Mouse (Mus musculus): ENCODE results near the gene Cuta.
A peak's percentile ranks its signal among the peaks of the same experiment; 100 is the strongest.

Cuta gene

GRCm38 (mm10) chr17:26956309-26956708, 16.9 kb upstream of the Cuta start:
- no peak for DNase-seq (ENCODE audit: low spot score)

DNA sequence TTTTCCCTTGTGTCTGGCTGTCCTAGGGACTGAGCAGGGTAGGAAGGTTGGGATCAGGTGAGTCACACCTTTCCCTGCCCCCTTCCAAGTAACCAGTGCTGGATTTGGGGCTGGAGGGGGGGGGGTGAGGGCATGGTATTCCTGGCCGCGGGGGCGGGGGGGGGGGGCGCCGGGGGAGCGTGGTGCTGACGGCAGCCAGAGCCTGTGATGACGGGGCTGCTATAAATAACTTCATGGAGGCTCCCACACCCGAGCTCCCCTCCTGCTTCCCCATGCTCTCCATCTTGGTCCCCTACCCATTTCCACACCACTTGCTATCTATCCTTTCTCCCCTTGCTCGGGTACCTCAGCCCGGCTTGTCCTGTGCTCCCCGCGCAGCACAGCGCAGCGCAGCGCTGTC, 14.4 kb upstream of the Cuta start:
- DNase-seq (ENCODE audit: low spot score) = no peak

GRCm38 (mm10) chr17:26953201-26953600, 13.8 kb upstream of the Cuta start:
- no peak for DNase-seq (ENCODE audit: low spot score)

- DNase-seq (ENCODE audit: low spot score) = no peak
Observed at GRCm38 (mm10) chr17:26951952-26952877, 12.8 kb upstream of the Cuta start.

DNA sequence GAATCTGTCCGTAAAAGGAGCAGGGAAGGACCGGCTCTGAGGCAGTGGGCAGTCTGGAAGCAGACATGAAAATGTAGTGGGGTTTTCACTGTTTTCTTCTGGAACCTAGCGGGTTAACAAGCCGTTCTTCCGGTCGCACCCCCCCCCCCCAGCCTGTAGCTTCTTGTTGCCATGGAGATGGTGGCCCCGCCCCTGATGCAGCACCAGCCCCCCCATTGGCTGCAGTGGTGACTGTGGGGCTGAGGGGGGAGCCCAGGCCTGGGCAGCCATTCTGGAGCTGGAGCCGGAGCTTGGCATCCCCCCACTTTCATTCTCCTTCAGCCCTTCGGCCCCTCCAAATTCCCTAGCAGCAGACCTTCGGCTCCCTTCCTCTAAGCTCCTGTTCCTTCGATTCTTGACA, 12.0 kb upstream of the Cuta start:
- DNase-seq (ENCODE audit: low spot score) = no peak

DNA sequence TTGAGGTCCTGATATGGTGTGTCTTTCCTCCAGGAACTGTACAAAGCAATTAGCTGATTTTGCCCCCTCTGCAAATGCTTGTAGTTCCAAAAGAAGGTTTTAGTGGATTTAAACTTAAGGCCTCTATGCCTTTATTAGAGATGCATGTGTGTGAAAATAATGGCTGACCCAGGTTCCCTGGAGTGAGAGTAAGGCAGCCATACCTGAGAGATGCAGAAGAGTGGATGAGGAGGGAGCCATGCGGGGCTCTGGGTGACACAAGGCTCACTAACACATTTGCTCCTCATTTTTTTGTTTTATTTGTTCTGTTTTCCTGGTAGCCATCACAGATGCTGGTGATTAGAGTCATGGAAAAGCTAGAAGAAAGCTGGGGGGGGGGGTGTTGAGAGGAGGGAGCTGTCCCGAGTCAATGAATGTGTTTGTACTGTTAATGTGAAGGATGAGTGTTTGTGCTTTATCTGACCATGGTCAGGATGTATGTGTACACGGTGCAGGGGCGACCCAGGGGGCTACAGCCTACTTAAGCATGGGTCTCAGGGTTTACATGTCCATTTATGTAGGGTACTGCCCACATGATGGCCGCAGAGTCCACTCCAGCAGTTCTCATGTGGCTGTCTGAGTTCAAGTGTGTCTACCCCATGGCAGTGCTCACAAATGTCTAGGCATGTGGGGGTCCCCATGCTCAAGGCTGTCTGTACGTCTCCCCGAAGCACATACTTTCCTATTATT, 11.4 kb upstream of the Cuta start:
- no peak for DNase-seq (ENCODE audit: low spot score)

DNA sequence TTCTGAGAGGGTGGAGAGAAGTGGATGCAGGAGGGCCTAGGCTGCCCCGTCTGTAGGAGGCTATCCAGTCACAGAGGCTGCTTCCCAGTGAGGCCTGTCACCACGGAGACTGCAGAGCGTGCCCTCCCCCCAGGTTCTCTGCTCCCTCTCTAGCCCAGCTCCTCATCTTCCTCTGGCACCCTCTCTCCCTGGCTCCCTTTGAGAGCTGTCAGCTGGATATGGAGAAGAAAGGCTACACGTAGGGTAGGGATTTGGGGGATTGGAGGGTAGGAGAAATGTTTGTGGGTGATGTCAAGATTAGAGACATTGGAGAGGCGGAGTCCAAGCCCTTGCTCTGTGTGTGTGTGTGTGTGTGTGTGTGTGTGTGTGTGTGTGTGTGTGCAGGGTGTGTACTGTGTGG, 10.5 kb upstream of the Cuta start:
- no peak for DNase-seq (ENCODE audit: low spot score)

GRCm38 (mm10) chr17:26949051-26949577, 9.7 kb upstream of the Cuta start:
- peak; percentile 70 for DNase-seq (ENCODE audit: low spot score)

GRCm38 (mm10) chr17:26948316-26949050, 9.1 kb upstream of the Cuta start:
- DNase-seq (ENCODE audit: low spot score) = peak; percentile 65

GRCm38 (mm10) chr17:26947231-26948100, 8.1 kb upstream of the Cuta start:
- no peak for DNase-seq (ENCODE audit: low spot score)

DNA sequence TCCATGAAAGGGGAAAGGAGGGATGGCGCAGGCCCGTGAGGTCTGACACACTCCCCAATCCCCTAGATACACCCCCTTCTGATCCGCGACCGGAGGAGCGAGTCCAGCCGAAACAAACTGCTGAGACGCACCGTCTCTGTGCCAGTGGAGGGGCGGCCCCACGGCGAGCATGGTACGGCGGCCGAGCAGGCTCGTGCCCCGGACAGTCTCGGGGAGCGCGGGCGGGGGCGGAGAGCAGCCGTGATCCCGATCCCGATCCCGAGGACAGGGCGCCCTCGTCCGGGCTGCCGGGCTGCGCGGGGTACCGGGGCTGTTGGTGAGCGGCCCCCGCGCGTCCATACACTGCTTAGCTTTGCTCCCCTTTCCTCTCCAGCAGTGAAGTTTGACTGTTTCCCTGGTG, 7.2 kb upstream of the Cuta start:
- no peak for DNase-seq (ENCODE audit: low spot score)

DNA sequence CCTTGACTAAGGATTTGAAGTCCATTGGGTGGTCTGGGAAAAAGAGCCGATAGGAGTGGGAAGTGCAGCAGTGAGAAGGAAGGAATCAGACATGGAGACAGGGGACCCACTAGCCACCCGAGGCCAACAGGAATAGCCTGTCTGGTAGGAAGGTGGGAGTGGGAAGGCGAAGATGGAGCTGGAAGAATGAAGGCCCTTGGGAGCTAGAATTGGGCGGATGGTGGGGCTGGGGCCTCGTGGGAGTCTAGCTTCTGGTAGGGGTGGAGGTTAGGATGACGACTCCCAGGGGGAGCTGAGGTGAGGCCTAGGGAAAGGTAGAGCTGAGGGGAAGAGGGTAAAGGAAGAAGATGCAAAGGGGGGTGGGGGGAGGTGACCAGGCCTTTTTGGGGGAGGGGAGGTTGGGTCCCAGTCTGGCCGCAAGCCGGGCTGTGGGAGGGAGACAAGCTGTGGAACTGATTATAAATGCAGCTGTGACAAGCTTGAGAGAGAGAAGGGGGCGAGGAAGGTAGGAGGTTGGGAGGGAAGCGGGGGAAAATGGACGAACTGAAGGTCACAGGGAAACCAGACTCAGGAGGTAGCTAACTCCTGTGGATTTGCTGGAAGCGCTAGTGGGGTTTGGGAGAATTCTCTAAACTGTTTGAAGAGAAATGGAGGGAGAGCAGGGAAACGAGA, 6.6 kb upstream of the Cuta start:
- DNase-seq (ENCODE audit: low spot score) = no peak

- DNase-seq (ENCODE audit: low spot score) = no peak
Observed at GRCm38 (mm10) chr17:26941841-26942570, 2.6 kb upstream of the Cuta start.

DNA sequence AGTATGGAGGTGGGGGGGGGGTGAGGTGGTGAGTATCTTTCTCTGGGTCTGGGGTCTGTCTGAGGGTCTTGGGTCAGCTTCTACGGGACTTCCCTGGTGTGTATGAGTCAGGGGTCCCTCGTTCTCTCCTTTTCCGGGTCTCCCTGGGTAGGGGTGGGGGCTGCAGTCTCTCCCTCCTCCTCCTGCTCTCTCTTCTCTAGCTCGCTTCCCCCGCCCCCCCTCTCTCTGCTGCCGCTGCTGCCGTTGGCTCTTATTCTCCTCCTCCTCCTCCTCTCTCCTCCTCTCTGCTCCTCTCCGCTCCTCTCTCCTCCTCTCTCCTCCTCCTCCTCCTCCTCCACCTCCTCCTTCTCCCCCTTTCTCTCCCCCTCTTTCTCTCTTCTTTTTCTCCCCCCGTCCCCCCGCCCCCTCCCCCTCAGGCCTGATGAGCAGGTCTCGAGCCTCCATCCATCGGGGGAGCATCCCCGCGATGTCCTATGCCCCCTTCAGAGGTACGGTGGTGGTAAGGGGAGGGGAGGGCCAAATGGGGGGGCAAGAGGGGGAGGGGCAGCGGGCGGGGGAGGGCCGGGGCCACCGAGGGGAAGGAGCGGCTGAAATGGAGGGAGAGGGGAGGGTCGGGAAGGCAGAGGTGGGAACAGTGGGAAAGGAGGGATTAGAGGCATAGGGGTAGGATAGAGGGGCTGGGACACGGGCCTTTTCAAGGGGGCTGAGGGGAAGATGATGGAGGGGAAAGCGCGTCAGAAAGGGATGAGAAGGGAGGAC, 1.8 kb upstream of the Cuta start, which contains the start of gene Syngap1:
Syngap1 (plus strand) TSS at position 223 of the 759 bp plus-strand sequence.
- peak; percentile 42 for DNase-seq (ENCODE audit: low spot score)

GRCm38 (mm10) chr17:26939973-26940300, 568 bp upstream of the Cuta start:
- no peak for DNase-seq (ENCODE audit: low spot score)

DNA sequence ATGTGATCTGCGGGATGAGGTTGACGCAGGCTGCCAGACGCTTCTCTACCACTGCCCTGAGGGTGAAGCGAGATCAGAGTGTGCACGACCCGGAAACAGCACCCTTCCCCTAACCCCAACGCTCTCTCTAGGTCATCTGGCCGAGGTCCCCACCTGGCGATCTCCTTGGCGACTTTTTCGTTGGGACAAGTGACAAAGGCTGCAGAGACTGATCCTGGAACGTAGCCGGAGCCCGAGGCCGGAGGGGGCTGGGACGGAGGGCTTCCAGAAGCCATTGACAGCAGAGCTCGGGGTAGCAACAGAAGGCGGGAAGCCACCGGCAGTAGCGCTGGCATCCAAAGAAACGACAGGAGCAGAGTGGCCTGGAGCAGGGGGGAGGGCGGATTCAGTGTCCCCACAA, 638 bp downstream of the Cuta start:
- no peak for DNase-seq (ENCODE audit: low spot score)

GRCm38 (mm10) chr17:26937883-26938695, 1.3 kb downstream of the Cuta start:
- DNase-seq (ENCODE audit: low spot score) = no peak

DNA sequence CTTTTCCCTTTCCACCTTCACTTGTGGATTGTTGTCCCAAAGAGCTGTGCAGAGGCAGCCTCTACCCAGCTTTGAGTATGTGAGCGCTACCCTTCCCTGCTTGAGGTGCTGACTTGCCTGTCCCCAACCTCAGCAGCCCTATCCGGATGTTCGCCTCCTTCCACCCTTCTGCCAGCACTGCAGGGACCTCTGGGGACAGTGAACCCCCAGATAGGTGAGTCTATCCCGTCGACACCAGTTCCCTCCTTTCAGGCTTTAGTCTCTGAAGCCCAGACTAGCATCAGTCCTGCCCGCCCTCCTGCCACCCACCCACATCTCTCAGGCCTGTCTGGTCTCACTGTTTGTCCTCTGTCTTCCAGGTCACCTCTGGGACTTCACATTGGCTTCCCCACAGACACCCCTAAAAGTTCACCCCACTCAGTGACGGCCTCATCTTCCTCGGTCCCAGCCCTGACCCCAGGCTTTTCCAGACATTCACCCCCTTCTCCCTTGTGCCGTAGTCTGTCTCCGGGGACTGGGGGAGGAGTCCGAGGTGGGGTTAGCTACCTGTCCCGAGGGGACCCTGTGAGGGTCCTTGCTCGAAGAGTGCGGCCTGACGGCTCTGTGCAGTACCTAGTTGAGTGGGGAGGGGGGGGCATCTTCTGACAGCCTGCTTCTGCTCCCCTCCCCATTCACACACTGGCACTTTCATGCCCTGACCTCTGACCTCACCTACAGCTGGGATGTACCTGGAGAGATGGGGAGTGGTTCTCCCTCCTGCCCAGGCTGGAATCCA, 2.3 kb downstream of the Cuta start:
- no peak for DNase-seq (ENCODE audit: low spot score)
